Mouse (Mus musculus): ENCODE measurements at regions not wholly inside any gene's neighbourhood (a gene's known extent, or its start where the extent isn't known, plus 50 kb on each side); places are given as distances from the start of the nearest gene placed in this dataset.

- peak; percentile 44 for DNase-seq
- H3K4me1 ChIP-seq (ENCODE audit: control insufficient read depth, insufficient read depth, low read length): no peaks in the 10 kb centered on the region
- no peak overlapping the region for H3K4me3 ChIP-seq (ENCODE audit: insufficient read depth, low read depth, low read length)
- TF ChIP-seq POLR2A (IDR thresholded peaks at IDR 0.05; ENCODE audit: low read depth, low read length): no peak
- H3K27me3 ChIP-seq (replicated peaks; ENCODE audit: control insufficient read depth, insufficient read depth, low read length): no peaks in the 10 kb centered on the region
- H3K36me3 ChIP-seq (ENCODE audit: control insufficient read depth, insufficient read depth, low read length): no peaks in the 10 kb centered on the region
- H3K27ac ChIP-seq (ENCODE audit: insufficient read depth, low read depth, low read length): no peak overlapping the region
- 13% methylated on average over 3 of the region's 3 CpGs for WGBS
Measured at GRCm38 (mm10) chr13:10451057-10451456, 90.4 kb upstream of the Chrm3 start.

GRCm38 (mm10) chr13:10449502-10449901 lies 88.9 kb upstream of the Chrm3 start:
- TF ChIP-seq CTCF (conservative IDR thresholded peaks at IDR 0.05; ENCODE audit: insufficient read depth, insufficient read length, low read depth, low read length): no peak
- no peak for TF ChIP-seq POLR2A (IDR thresholded peaks at IDR 0.05; ENCODE audit: low read depth, low read length)
- Histone ChIP-seq H3K36me3 (ENCODE audit: control insufficient read depth, insufficient read depth, low read length) (no peaks in the 10 kb centered on the region), H3K27me3 (replicated peaks; ENCODE audit: control insufficient read depth, insufficient read depth, low read length) (no peaks in the 10 kb centered on the region), H3K4me3 (ENCODE audit: insufficient read depth, low read depth, low read length) (no peak overlapping the region), H3K4me1 (ENCODE audit: control insufficient read depth, insufficient read depth, low read length) (no peaks in the 10 kb centered on the region), H3K27ac (ENCODE audit: insufficient read depth, low read depth, low read length) (no peak overlapping the region)
- DNase-seq: no peak
- 82% methylated on average over 6 of the region's 6 CpGs for WGBS

GRCm38 (mm10) chr13:10447806-10448205 lies 87.2 kb upstream of the Chrm3 start:
- DNase-seq: peak; percentile 56
- no peaks in the 10 kb centered on the region for H3K36me3 ChIP-seq (ENCODE audit: control insufficient read depth, insufficient read depth, low read length)
- no peaks in the 10 kb centered on the region for H3K4me1 ChIP-seq (ENCODE audit: control insufficient read depth, insufficient read depth, low read length)
- no peak overlapping the region for H3K4me3 ChIP-seq (ENCODE audit: insufficient read depth, low read depth, low read length)
- H3K27ac ChIP-seq (ENCODE audit: insufficient read depth, low read depth, low read length): no peak overlapping the region
- TF ChIP-seq POLR2A (IDR thresholded peaks at IDR 0.05; ENCODE audit: low read depth, low read length) (no peak), CTCF (conservative IDR thresholded peaks at IDR 0.05; ENCODE audit: insufficient read depth, insufficient read length, low read depth, low read length) (no peak)
- no peaks in the 10 kb centered on the region for H3K27me3 ChIP-seq (replicated peaks; ENCODE audit: control insufficient read depth, insufficient read depth, low read length)
- 62% methylated on average over 1 of the region's 1 CpGs for WGBS

GRCm38 (mm10) chr13:10445679-10446078 lies 85.0 kb upstream of the Chrm3 start:
- DNase-seq: no peak
- Histone ChIP-seq H3K27ac (ENCODE audit: insufficient read depth, low read depth, low read length) (no peak overlapping the region), H3K4me1 (ENCODE audit: control insufficient read depth, insufficient read depth, low read length) (no peaks in the 10 kb centered on the region), H3K36me3 (ENCODE audit: control insufficient read depth, insufficient read depth, low read length) (no peaks in the 10 kb centered on the region), H3K27me3 (replicated peaks; ENCODE audit: control insufficient read depth, insufficient read depth, low read length) (no peaks in the 10 kb centered on the region), H3K4me3 (ENCODE audit: insufficient read depth, low read depth, low read length) (no peak overlapping the region)
- 32% methylated on average over 3 of the region's 3 CpGs for WGBS
- TF ChIP-seq POLR2A (IDR thresholded peaks at IDR 0.05; ENCODE audit: low read depth, low read length): no peak
- no peak for TF ChIP-seq CTCF (conservative IDR thresholded peaks at IDR 0.05; ENCODE audit: insufficient read depth, insufficient read length, low read depth, low read length)

Data from kidney, adult 2 months (tissue).